Mouse (Mus musculus) cortical plate, adult 2 months (tissue): ENCODE results near the gene Habp4. TPM values are rescaled to one million over a fixed set of nuclear protein-coding genes. Genes with fewer than 3 reads are reported as not detected.

Source experiments
- H3K27ac ChIP-seq: fragments of 200-500 bp; 2 replicates; pipeline ENCODE4 v1.5.1; 2012; ENCODE audit warnings: low read length, control low read depth, inconsistent platforms; ENCODE audit not compliant: insufficient read depth
- H3K4me1 ChIP-seq: fragments of 200-500 bp; 2 replicates; pipeline ENCODE4 v1.6.1; 2011; ENCODE audit warnings: low read length; ENCODE audit not compliant: control insufficient read depth, insufficient read depth
- H3K4me3 ChIP-seq: fragments of 200-500 bp; 2 replicates; pipeline ENCODE4 v1.5.1; 2011; ENCODE audit warnings: mild to moderate bottlenecking, low read length, control low read depth; ENCODE audit not compliant: insufficient read depth
- CTCF ChIP-seq: fragments of 200-500 bp; IDR thresholded peaks from 2 replicates; pipeline ENCODE4 v1.5.1; 2011; ENCODE audit warnings: mild to moderate bottlenecking, control low read depth, low read length; ENCODE audit not compliant: insufficient read depth; ENCODE audit errors: extremely low read depth
- POLR2A ChIP-seq: fragments of 200-500 bp; IDR thresholded peaks from 2 replicates; pipeline ENCODE4 v1.6.1; 2011; ENCODE audit warnings: mild to moderate bottlenecking, low read length, control low read depth; ENCODE audit not compliant: insufficient read depth; ENCODE audit errors: extremely low read depth
- polyA plus RNA-seq: library from polyadenylated mRNA; depleted of rRNA; stranded (reverse); fragments of >200 nt; gene quantifications from 2 replicates; pipeline ENCODE4 v1.2.3, GENCODE M21; 2012

Habp4 gene
- polyA plus RNA-seq, 1 experiment: 203 TPM

DNA sequence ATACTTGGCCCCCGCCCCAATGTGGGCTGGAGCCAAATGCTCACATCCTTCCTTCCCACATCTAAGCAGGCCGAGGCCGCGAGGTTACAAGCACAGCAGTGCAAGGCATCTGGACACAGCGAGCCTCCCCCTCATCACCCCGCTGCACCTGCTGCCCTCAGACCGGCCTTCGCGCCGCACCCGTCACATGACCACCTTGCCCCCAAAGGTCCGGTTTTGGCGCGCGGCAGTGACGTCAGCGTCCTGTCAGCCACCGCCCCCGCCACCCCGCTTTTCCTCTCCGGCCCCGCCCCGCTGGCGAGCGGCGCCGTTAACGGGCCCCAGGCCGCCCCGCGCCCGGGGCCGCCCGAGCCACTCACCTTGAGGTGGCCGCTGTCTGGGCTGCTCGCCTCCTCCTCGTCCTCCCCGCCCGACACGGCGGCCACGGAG lies 9.4 kb upstream of the Habp4 start:
- peak overlapping the region; percentile 25; the same call in 1 of the 2 replicates for H3K27ac ChIP-seq

DNA sequence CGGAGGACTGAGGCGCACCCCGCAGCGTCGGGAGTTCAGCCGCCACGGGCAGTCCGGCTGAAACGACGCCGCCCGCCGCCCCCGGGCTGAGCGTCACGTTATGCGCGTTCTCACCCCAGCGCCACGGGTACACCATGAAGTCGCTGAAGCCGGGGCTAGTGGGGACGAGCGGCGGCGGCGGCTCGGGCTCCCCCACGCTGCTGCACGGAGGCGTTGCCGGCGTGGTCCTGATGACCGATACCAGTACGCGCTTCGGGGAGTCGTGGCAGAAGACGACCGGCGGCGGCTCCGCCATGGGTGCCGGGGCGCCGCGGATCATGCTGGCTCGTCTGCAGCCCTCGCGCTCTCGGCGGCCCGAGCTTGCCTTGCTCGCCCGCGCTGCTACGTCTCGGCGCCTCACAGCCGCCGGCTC lies 8.9 kb upstream of the Habp4 start:
- peak overlapping the region; percentile 25; the same call in 1 of the 2 replicates for H3K27ac ChIP-seq
- no peaks in the 10 kb centered on the region for H3K4me1 ChIP-seq
- peak overlapping the region; percentile 88 for H3K4me3 ChIP-seq
- TF ChIP-seq CTCF (no peak), POLR2A (no peak)

More for the DNA sequence above, 9.4 kb upstream of the Habp4 start:
- TF ChIP-seq CTCF: no peak
- TF ChIP-seq POLR2A: peak; percentile 39; the same call in 1 of the 2 replicates
- Histone ChIP-seq H3K4me3 (peak overlapping the region; percentile 88), H3K4me1 (no peaks in the 10 kb centered on the region)

DNA sequence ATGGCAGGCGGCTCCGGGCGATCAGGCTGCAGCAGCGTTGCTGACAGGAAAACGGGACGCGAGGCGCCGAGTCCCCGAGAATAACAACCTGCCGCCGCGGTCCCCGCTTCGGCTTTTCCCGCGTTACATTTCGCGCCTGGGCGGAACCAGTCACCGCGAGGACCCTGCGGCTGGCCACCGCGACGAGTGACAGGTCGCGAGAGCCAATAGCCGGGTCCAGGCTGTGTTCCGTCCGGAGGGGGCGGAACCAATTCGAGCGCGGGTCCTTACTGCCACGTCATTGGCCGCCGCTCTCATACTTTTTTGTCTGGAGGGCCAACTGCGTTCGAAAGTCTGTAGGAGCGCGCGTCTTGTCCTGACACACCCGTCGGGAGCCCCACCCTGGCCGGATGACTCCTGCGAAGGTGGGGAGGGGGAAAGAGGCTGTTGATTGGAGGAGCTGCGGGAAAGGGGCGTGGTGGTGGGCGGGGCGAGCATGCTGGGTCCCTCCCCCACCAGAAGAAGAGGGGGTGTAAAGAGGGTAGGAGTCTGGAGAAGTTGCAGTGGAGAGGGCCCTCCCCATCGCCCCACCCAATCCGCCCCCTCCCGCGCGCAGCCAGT lies 8.4 kb upstream of the Habp4 start, which contains the start of gene Zfp367:
Gene Zfp367, minus strand, starts transcription at position 120 of the 600 bp plus-strand sequence.
- Histone ChIP-seq H3K27ac (peak within 1 kb of the TSS; percentile 25; the same call in 1 of the 2 replicates), H3K4me3 (peak within 1 kb of the TSS; percentile 88), H3K4me1 (no peaks in the 10 kb centered on the region)
- TF ChIP-seq CTCF (no peak), POLR2A (no peak)

DNA sequence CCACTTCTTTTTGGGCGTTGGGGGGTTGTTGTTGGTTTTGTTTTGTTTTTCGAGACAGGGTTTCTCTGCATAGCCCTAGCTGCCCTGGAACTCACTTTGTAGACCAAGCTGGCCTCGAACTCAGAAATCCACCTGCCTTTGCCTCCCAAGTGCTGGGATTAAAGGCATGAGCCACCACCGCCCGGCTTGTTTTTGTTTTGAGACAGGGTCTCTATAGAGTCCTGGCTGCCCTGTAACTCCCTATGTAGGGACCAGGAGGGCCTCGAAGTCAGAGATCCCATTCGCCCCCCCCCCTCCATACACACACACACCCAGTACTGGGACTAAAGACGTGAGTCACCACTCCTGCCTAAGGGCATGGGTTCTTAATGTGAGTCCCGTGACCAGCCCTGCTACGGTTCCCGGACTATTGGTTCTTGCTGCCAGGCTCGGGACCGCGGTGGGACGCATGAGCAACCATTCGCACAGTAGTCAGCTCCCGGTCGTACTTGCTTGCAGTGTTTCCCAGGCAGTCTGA lies 7.8 kb upstream of the Habp4 start:
- H3K4me3 ChIP-seq: peak overlapping the region; percentile 88; the same call in 1 of the 2 replicates
- H3K27ac ChIP-seq: no peak overlapping the region
- TF ChIP-seq POLR2A (no peak), CTCF (no peak)
- H3K4me1 ChIP-seq: no peaks in the 10 kb centered on the region

DNA sequence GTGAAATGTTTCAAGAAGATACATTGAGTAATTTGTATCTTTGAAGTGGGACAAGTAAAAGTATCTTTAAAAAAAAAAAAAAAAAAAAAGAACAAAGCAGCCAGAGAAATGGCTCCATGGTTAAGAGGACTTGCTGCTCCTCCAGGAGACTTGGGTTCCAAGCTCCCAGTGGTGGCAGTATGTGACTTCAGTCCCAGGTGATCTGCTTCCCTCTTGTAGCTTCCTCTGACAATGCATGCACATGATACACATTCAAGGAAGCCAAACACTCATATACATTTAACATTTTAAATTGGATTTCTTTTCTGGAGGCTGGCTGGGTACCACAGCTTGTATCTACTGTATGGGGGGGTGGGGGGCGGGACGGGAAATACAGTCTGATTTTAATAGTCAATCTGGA lies 7.0 kb upstream of the Habp4 start:
- Histone ChIP-seq H3K4me3 (no peak overlapping the region), H3K27ac (no peak overlapping the region), H3K4me1 (no peaks in the 10 kb centered on the region)
- TF ChIP-seq POLR2A (no peak), CTCF (no peak)

DNA sequence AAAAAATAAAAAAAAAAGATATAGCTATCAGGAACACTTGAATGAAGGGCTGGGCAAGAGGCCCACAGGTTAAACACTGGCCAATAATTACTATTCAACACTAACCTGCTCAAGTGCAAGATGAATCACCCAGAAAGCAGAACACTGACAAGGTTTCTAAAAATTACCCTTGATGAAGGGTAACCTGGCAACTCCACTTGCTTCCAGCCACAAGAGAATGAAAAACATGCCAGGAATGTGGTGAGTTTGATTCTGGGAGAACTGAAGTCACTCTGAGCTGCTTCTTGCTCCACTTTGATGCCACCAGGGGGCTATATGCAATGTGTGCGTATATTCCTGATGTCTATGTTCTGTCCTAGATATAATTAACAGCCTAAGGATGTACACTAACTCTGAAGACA lies 6.5 kb upstream of the Habp4 start:
- no peak overlapping the region for H3K4me3 ChIP-seq
- H3K4me1 ChIP-seq: no peaks in the 10 kb centered on the region
- H3K27ac ChIP-seq: no peak overlapping the region

DNA sequence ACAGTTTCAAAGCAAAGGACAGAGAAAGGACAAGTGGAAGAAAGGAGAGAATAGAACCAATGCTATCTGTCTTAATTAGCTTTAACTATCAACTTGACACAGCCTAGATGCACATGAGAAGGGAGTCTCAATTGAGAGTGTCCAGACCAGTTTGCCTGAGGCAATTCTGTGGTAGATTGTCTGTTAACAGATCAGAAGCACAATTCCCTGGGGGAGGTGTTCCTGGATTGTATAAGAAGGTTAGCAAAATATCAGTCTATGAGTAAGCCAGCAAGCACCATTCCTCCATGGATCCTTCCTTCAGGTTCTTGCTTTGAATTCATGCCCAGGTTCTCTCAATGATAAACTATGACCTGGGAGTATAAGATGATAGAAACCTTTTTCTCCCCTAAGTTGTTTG lies 4.7 kb upstream of the Habp4 start:
- Histone ChIP-seq H3K27ac (no peak overlapping the region), H3K4me1 (no peaks in the 10 kb centered on the region), H3K4me3 (no peak overlapping the region)
- TF ChIP-seq CTCF (no peak), POLR2A (no peak)

More for the DNA sequence above, 6.5 kb upstream of the Habp4 start:
- TF ChIP-seq POLR2A: no peak
- peak; percentile 11; the same call in 1 of the 2 replicates for TF ChIP-seq CTCF

DNA sequence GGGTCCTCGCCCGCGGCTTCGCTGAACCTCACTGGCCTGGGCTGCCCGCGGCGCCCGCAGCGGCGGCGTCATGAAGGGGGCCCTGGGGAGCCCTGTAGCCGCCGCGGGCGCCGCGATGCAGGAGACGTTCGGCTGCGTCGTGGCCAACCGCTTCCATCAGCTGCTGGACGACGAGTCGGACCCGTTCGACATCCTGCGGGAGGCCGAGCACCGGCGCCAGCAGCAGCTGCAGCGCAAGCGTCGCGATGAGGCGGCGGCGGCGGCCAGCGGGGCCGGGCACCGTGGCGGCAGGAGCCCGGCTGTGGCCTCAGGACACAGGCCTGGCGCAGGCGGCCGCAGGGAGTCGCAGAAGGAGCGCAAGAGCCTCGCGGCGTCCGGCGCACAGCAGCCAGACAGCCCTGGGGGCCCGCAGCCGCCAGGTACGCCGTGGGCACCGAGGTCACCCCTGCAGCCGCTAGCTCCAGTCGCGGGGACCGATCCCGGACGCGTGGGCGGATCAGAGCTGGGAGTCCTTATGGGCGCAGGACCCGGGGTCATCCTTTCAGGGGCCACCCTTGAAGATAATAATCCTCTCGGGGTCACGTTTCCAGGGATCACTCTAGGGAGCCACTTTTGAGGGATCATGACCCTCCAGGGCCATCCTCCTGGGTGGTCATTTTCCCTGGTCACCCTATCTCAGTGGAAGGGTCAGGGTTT lies 440 bp downstream of the Habp4 start:
- peak overlapping the region; percentile 58 for H3K27ac ChIP-seq

DNA sequence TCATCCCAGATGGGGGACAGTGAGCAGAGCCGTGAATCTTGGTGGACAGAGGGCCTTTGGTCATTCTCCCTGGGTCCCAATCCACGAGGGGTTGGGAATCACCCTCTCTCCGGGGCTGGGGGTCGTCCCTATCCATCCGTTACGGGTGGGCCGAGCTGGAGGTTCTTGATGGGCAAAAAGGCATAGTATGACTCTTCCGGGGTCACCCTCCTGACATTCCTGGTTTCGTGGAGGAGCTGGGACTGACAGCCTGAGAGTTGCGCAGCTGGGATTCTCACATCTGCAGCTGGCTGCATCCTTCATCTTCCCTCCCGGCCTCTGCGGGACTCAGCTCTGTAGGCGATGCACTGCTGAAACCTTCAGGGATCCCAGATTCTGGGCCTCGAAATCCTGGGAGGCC lies 1.0 kb downstream of the Habp4 start:
- TF ChIP-seq POLR2A (no peak), CTCF (no peak)
- H3K27ac ChIP-seq: no peak overlapping the region; the same call in 1 of the 2 replicates
- H3K4me1 ChIP-seq: peaks cover 2% of the 10 kb centered on the region; the same call in 1 of the 2 replicates
- H3K4me3 ChIP-seq: peak overlapping the region; percentile 90

More for the DNA sequence above, 440 bp downstream of the Habp4 start:
- Histone ChIP-seq H3K4me3 (peak overlapping the region; percentile 90), H3K4me1 (peaks cover 2% of the 10 kb centered on the region; the same call in 1 of the 2 replicates)
- TF ChIP-seq POLR2A: no peak
- no peak for TF ChIP-seq CTCF
